Mouse (Mus musculus): ENCODE data around the gene Resp18. TPM values are rescaled to one million over a fixed set of nuclear protein-coding genes. Genes with fewer than 3 reads are reported as not detected.
A peak's percentile ranks its signal among the peaks of the same experiment; 100 is the strongest.

The Resp18 gene
- polyA plus RNA-seq, 1 experiment from 2014 or later: not detected

DNA sequence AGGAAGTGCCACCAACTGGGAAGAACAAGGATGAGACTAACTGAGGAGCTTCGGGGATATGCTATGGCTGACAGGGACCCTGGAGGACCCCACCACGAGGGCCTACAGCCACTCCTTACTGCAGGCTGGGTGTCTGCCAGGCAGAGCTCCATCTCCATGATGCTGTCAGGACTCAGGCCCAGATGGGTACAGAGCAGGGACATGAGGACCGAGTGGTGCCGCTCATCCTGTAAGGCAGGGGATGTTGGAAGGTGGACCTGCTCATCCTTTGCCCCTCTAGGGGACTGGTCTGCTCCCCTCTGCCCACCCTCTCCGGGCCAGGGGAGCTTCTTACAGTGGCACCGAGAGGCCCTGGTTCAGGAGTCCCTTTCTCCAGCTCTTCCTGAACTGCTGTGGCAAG, 36.8 kb upstream of the Resp18 start:
- 86% methylated on average over 6 of the region's 6 CpGs for WGBS

DNA sequence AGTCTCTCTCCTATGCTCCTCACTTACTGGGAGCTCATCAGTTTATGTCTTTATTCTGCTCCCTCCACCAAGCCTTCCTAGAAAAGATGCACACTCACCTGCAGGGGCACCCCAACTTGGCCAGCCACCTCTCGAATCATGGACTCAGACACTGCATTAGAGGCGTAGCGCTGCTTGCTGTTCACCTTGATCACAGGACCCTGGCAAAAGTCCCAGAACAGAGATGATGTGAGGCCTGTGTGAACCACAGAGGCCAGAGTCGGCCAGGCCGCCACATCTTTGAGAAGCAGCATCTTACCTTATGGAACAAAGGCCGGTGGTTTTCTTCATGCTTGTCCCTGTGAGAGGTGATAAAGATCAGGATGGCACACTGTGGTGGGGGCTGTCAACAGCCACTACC, 33.5 kb upstream of the Resp18 start:
- H3K4me3 ChIP-seq (ENCODE audit: low read length): no peak overlapping the region
- no peak overlapping the region for H3K4me2 ChIP-seq (replicated peaks; ENCODE audit: low read depth, low read length)
- 97% methylated on average over 6 of the region's 6 CpGs for WGBS
- no peak overlapping the region for H3K9ac ChIP-seq (ENCODE audit: low read depth, low read length)
- no peak for ATAC-seq (ENCODE audit: low FRiP score, low TSS enrichment)
- H3K9me3 ChIP-seq (ENCODE audit: control insufficient read depth, low read length): no peaks in the 10 kb centered on the region
- H3K4me1 ChIP-seq (ENCODE audit: control insufficient read depth, insufficient read depth, low read length): peaks cover 7% of the 10 kb centered on the region; the same call in 1 of the 2 replicates
- H3K27ac ChIP-seq (ENCODE audit: low read depth, low read length): no peak overlapping the region
- no peaks in the 10 kb centered on the region for H3K27me3 ChIP-seq (ENCODE audit: control insufficient read depth, insufficient read depth, low read length)
- H3K36me3 ChIP-seq (ENCODE audit: control insufficient read depth, insufficient read depth, low read length): peaks cover 75% of the 10 kb centered on the region

More for the DNA sequence above, 36.8 kb upstream of the Resp18 start:
- H3K4me1 ChIP-seq (ENCODE audit: control insufficient read depth, insufficient read depth, low read length): peaks cover 7% of the 10 kb centered on the region; the same call in 1 of the 2 replicates
- no peak overlapping the region for H3K4me2 ChIP-seq (replicated peaks; ENCODE audit: low read depth, low read length)
- no peaks in the 10 kb centered on the region for H3K9me3 ChIP-seq (ENCODE audit: control insufficient read depth, low read length)
- H3K4me3 ChIP-seq (ENCODE audit: low read length): no peak overlapping the region
- ATAC-seq (ENCODE audit: low FRiP score, low TSS enrichment): no peak
- H3K36me3 ChIP-seq (ENCODE audit: control insufficient read depth, insufficient read depth, low read length): peaks cover 51% of the 10 kb centered on the region
- no peak overlapping the region for H3K9ac ChIP-seq (ENCODE audit: low read depth, low read length)
- no peak overlapping the region for H3K27ac ChIP-seq (ENCODE audit: low read depth, low read length)
- H3K27me3 ChIP-seq (ENCODE audit: control insufficient read depth, insufficient read depth, low read length): no peaks in the 10 kb centered on the region

DNA sequence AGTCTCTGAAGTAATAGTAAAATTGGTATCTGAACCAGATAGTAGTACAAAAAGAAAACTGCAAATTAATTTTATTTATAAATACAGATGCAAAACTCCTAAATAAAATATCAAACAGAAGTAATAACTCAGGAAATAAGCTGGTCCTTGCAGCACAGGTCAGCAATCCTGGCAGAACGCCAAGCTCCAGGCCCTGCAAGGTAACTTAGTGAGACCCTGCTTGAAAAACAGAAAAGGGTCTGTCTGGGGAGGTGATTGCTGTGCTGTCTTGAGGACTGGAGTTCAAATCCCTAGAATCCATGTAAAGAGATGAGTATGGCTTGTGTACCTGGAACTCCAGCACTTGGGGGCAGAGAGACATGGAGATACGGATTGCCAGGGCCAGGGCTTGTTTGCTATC, 26.4 kb upstream of the Resp18 start:
- 81% methylated on average over 2 of the region's 2 CpGs for WGBS
- H3K36me3 ChIP-seq (ENCODE audit: control insufficient read depth, insufficient read depth, low read length): peaks cover 25% of the 10 kb centered on the region
- no peak overlapping the region for H3K9ac ChIP-seq (ENCODE audit: low read depth, low read length)
- no peaks in the 10 kb centered on the region for H3K9me3 ChIP-seq (ENCODE audit: control insufficient read depth, low read length)
- H3K4me1 ChIP-seq (ENCODE audit: control insufficient read depth, insufficient read depth, low read length): no peaks in the 10 kb centered on the region
- no peak for ATAC-seq (ENCODE audit: low FRiP score, low TSS enrichment)
- no peak overlapping the region for H3K27ac ChIP-seq (ENCODE audit: low read depth, low read length)
- no peaks in the 10 kb centered on the region for H3K27me3 ChIP-seq (ENCODE audit: control insufficient read depth, insufficient read depth, low read length)
- H3K4me2 ChIP-seq (replicated peaks; ENCODE audit: low read depth, low read length): no peak overlapping the region
- H3K4me3 ChIP-seq (ENCODE audit: low read length): no peak overlapping the region

DNA sequence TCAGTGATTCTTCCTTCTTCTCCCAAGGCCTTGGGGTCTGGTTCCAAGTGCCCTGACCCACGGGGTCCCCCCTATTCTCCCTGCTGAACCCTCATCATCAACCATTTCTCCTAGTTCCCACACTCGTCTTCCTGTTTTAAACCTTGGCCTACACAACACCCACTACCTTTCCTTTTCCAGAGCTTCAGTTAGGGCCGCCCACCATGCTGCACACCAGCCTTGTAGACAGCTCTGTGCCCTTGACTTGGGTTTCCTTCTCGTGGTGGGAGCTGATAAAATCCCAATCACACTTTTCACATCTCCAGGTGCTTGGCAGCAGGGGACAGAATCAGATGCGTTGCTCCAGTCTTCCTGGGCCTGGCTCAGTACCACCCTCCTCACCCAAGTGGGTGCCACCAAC, 16.1 kb upstream of the Resp18 start:
- H3K4me2 ChIP-seq (replicated peaks; ENCODE audit: low read depth, low read length): no peak overlapping the region
- H3K27ac ChIP-seq (ENCODE audit: low read depth, low read length): no peak overlapping the region
- no peak overlapping the region for H3K4me3 ChIP-seq (ENCODE audit: low read length)
- peaks cover 14% of the 10 kb centered on the region; the same call in 1 of the 2 replicates for H3K4me1 ChIP-seq (ENCODE audit: control insufficient read depth, insufficient read depth, low read length)
- WGBS: 81% methylated on average over 5 of the region's 5 CpGs
- no peaks in the 10 kb centered on the region for H3K9me3 ChIP-seq (ENCODE audit: control insufficient read depth, low read length)
- H3K27me3 ChIP-seq (ENCODE audit: control insufficient read depth, insufficient read depth, low read length): no peaks in the 10 kb centered on the region
- ATAC-seq (ENCODE audit: low FRiP score, low TSS enrichment): no peak
- no peaks in the 10 kb centered on the region for H3K36me3 ChIP-seq (ENCODE audit: control insufficient read depth, insufficient read depth, low read length)
- H3K9ac ChIP-seq (ENCODE audit: low read depth, low read length): no peak overlapping the region

DNA sequence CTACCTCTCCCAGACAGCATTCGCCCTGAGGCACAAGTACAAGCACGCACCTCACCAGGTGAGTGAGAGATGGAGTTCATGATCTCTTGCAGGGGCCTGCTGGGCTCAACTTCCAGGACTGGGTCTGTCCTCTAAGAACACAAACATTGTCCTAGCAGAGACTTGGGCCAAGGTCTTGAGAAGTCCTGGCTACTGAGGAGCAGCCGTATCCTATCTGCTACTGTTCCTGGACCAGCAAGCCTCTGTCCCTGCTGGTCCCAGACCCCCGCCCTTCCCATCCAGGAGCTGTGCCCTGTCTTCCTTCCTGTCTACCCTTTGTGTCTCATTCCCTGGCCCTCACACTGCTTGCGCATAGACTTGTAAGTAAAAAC, 15.1 kb upstream of the Resp18 start:
- no peak overlapping the region for H3K4me2 ChIP-seq (replicated peaks; ENCODE audit: low read depth, low read length)
- no peak overlapping the region for H3K4me3 ChIP-seq (ENCODE audit: low read length)
- no peaks in the 10 kb centered on the region for H3K27me3 ChIP-seq (ENCODE audit: control insufficient read depth, insufficient read depth, low read length)
- H3K4me1 ChIP-seq (ENCODE audit: control insufficient read depth, insufficient read depth, low read length): peaks cover 15% of the 10 kb centered on the region; the same call in 1 of the 2 replicates
- no peak overlapping the region for H3K9ac ChIP-seq (ENCODE audit: low read depth, low read length)
- 78% methylated on average over 5 of the region's 5 CpGs for WGBS
- no peak for ATAC-seq (ENCODE audit: low FRiP score, low TSS enrichment)
- H3K9me3 ChIP-seq (ENCODE audit: control insufficient read depth, low read length): no peaks in the 10 kb centered on the region
- H3K27ac ChIP-seq (ENCODE audit: low read depth, low read length): peak overlapping the region; percentile 31
- no peaks in the 10 kb centered on the region for H3K36me3 ChIP-seq (ENCODE audit: control insufficient read depth, insufficient read depth, low read length)

DNA sequence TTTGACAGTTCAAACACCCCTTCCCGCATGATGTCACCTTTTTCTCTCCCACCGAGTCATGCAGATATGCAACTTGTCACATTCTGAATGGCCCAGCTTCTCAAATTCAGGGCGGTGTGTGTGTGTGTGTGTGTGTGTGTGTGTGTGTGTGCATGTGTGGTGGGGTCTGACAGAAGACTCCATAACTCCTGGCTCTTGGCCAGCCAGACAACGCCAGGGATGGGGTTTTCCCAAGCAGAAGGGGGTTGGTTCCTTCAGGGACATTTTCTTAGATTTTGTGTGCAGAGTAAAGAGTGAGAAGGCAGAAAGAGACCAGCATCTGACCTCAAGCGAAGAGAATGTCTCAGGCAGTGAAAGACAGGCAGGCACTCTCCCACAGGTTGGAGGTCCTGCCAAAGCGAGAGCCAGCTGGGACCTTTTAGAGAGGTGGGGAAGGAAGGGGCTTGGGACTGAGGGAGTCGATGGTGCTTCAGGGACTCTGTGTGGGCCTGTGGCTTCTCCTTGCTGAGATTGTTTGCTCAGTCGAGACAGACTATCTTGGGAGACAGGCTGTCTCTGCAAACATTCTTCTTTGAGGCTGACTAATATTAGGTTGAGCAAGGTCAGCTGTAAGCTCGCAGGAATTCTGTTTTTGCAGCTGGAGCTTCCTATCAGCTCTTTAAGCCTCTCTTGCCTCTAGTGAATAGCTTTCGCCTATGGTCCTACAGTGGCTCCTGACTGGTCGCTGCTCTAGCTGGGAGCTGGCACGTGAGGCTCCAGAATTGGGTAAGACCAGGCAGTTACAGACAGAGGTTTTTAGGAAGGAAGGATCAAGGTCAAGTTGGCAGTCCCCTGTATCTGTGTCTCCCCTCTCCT, 14.5 kb upstream of the Resp18 start:
- Histone ChIP-seq H3K27me3 (ENCODE audit: control insufficient read depth, insufficient read depth, low read length) (no peaks in the 10 kb centered on the region), H3K27ac (ENCODE audit: low read depth, low read length) (peak overlapping the region; percentile 31), H3K4me2 (replicated peaks; ENCODE audit: low read depth, low read length) (no peak overlapping the region), H3K9me3 (ENCODE audit: control insufficient read depth, low read length) (no peaks in the 10 kb centered on the region), H3K36me3 (ENCODE audit: control insufficient read depth, insufficient read depth, low read length) (no peaks in the 10 kb centered on the region), H3K9ac (ENCODE audit: low read depth, low read length) (no peak overlapping the region), H3K4me1 (ENCODE audit: control insufficient read depth, insufficient read depth, low read length) (peaks cover 15% of the 10 kb centered on the region; the same call in 1 of the 2 replicates), H3K4me3 (ENCODE audit: low read length) (no peak overlapping the region)
- ATAC-seq (ENCODE audit: low FRiP score, low TSS enrichment): no peak
- 39% methylated on average over 12 of the region's 12 CpGs for WGBS

DNA sequence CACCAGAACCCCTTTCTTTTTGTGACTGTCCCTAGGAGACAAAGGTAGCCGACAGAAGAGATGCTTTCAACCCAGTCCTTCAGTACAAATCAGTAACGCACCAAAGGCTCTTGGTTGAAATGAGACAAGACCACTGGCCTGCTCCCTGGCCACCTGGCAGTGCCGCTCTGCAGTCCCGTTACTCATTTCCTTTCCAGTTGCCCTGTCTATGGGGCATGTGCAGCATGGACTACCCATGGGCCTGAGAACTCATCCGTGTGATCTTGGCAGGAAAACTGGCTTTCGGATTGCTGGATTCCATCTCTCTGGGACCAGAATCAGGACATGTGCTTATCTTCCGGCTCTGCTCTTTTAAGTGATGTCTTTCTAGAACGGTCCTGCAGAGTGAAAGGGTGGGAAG, 13.1 kb upstream of the Resp18 start:
- ATAC-seq (ENCODE audit: low FRiP score, low TSS enrichment): no peak
- no peaks in the 10 kb centered on the region for H3K36me3 ChIP-seq (ENCODE audit: control insufficient read depth, insufficient read depth, low read length)

DNA sequence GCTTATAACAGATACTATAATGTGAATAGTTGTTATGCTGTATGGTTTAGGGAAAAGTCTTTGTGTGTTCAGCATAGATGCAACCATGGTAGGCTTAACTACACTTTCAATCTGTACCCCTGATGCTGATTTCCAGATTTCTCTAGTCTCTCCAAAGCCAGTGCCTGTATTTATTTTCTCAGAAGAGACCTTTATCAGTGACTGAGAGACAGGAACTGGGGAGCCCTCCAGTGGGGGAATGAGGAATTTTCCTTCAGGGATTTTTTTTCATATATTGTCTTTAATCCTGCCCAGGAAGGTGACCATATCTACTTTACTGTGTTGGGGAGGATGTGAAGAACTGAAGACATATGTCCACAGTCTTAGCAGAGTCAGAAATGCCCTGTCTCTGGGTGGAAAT, 12.4 kb upstream of the Resp18 start:
- Histone ChIP-seq H3K36me3 (ENCODE audit: control insufficient read depth, insufficient read depth, low read length) (no peaks in the 10 kb centered on the region), H3K4me3 (ENCODE audit: low read length) (no peak overlapping the region), H3K27me3 (ENCODE audit: control insufficient read depth, insufficient read depth, low read length) (no peaks in the 10 kb centered on the region), H3K9me3 (ENCODE audit: control insufficient read depth, low read length) (no peaks in the 10 kb centered on the region), H3K9ac (ENCODE audit: low read depth, low read length) (no peak overlapping the region), H3K27ac (ENCODE audit: low read depth, low read length) (no peak overlapping the region), H3K4me2 (replicated peaks; ENCODE audit: low read depth, low read length) (no peak overlapping the region), H3K4me1 (ENCODE audit: control insufficient read depth, insufficient read depth, low read length) (peaks cover 15% of the 10 kb centered on the region; the same call in 1 of the 2 replicates)
- ATAC-seq (ENCODE audit: low FRiP score, low TSS enrichment): no peak

More for the DNA sequence above, 13.1 kb upstream of the Resp18 start:
- no peak overlapping the region for H3K9ac ChIP-seq (ENCODE audit: low read depth, low read length)
- WGBS: 84% methylated on average over 8 of the region's 8 CpGs
- H3K9me3 ChIP-seq (ENCODE audit: control insufficient read depth, low read length): no peaks in the 10 kb centered on the region
- no peak overlapping the region for H3K4me2 ChIP-seq (replicated peaks; ENCODE audit: low read depth, low read length)
- H3K4me3 ChIP-seq (ENCODE audit: low read length): no peak overlapping the region
- no peak overlapping the region for H3K27ac ChIP-seq (ENCODE audit: low read depth, low read length)
- peaks cover 15% of the 10 kb centered on the region; the same call in 1 of the 2 replicates for H3K4me1 ChIP-seq (ENCODE audit: control insufficient read depth, insufficient read depth, low read length)
- H3K27me3 ChIP-seq (ENCODE audit: control insufficient read depth, insufficient read depth, low read length): no peaks in the 10 kb centered on the region

DNA sequence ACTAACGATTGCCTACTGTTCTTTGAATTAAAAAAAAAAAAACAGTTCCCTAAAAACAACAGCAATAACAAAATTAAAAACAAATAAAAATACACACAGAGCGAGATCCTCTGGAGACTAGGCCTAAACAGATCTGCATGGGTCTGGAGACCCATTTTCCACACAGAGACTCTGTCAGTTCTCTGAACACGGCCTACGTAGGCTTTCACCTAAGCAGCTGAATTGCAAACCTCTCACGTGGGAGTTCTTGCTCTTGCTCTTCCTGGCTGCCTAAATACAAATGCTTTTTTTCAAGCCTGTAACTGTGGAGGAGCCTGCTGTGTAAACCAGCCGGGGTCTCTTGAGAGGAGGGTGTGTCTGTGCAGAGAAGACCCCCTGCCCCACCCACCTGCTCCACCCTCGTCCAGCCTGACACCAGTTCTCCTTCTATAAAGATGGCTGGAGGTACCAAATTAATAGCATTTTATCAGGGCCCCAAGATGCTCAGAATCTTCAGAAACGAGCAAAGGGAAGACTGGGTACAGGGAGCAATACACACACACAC, 11.7 kb upstream of the Resp18 start:
- H3K4me1 ChIP-seq (ENCODE audit: control insufficient read depth, insufficient read depth, low read length): peaks cover 15% of the 10 kb centered on the region; the same call in 1 of the 2 replicates
- H3K9me3 ChIP-seq (ENCODE audit: control insufficient read depth, low read length): no peaks in the 10 kb centered on the region
- no peak overlapping the region for H3K4me2 ChIP-seq (replicated peaks; ENCODE audit: low read depth, low read length)
- no peak overlapping the region for H3K4me3 ChIP-seq (ENCODE audit: low read length)
- no peaks in the 10 kb centered on the region for H3K27me3 ChIP-seq (ENCODE audit: control insufficient read depth, insufficient read depth, low read length)
- no peaks in the 10 kb centered on the region for H3K36me3 ChIP-seq (ENCODE audit: control insufficient read depth, insufficient read depth, low read length)
- ATAC-seq (ENCODE audit: low FRiP score, low TSS enrichment): no peak
- H3K9ac ChIP-seq (ENCODE audit: low read depth, low read length): no peak overlapping the region
- 59% methylated on average over 8 of the region's 8 CpGs for WGBS
- H3K27ac ChIP-seq (ENCODE audit: low read depth, low read length): no peak overlapping the region

Data from kidney, embryonic 14.5 days (tissue).